Mouse (Mus musculus) hindbrain, embryonic 12.5 days (tissue): ENCODE data around the gene Slc9a6. TPM values are rescaled to one million over a fixed set of nuclear protein-coding genes. Genes with fewer than 3 reads are reported as not detected.

ENCODE experiments used
- ATAC-seq: fragments of 200-750 bp; cut with Nextera tagmentation; 2 replicates; pipeline ENCODE4 v1.8.0; 2017; ENCODE audit warnings: moderate TSS enrichment; ENCODE audit not compliant: low FRiP score
- H3K27ac ChIP-seq: fragments of 300-500 bp; sonication (generic); 2 replicates; pipeline ENCODE4 v1.5.1; 2016; ENCODE audit warnings: mild to moderate bottlenecking
- H3K27me3 ChIP-seq: fragments of 300-500 bp; sonication (generic); 2 replicates; pipeline ENCODE4 v1.6.1; 2016; ENCODE audit warnings: mild to moderate bottlenecking
- H3K36me3 ChIP-seq: fragments of 300-500 bp; sonication (generic); 2 replicates; pipeline ENCODE4 v1.6.1; 2016; ENCODE audit warnings: mild to moderate bottlenecking
- H3K4me1 ChIP-seq: fragments of 300-500 bp; sonication (generic); 2 replicates; pipeline ENCODE4 v1.6.1; 2016
- H3K4me2 ChIP-seq: fragments of 300-500 bp; sonication (generic); replicated peaks from 2 replicates; pipeline ENCODE4 v1.6.1; 2016; ENCODE audit warnings: mild to moderate bottlenecking
- H3K4me3 ChIP-seq: fragments of 300-500 bp; sonication (generic); 2 replicates; pipeline ENCODE4 v1.5.1; 2016; ENCODE audit warnings: mild to moderate bottlenecking
- H3K9ac ChIP-seq: fragments of 300-500 bp; sonication (generic); 2 replicates; pipeline ENCODE4 v1.6.1; 2016; ENCODE audit warnings: mild to moderate bottlenecking, moderate library complexity
- H3K9me3 ChIP-seq: fragments of 300-500 bp; sonication (generic); replicated peaks from 2 replicates; pipeline ENCODE4 v1.6.1; 2016; ENCODE audit warnings: mild to moderate bottlenecking
- WGBS: fragments of 180-500 bp; shearing (Covaris S2); methylation state at CpG from one replicate; pipeline ENCODE4 v1.1.7; 2016; 5-methylcytosine and 5-hydroxymethylcytosine counted together
- microRNA-seq: library from miRNA; unstranded; fragments of <30 nt; microRNA quantifications from one replicate; pipeline ENCODE4, GENCODE M21; 2017
- polyA plus RNA-seq: library from polyadenylated mRNA; unstranded; fragments of >200 nt; fragmentation: Nextera tagmentation; extraction: Ambion mirVana; gene quantifications from 2 replicates; pipeline ENCODE4 v1.2.1, GENCODE M21; 2016

Gene Slc9a6
- polyA plus RNA-seq, 1 experiment from 2014 or later: 35.9 TPM

- no peak overlapping the region for H3K4me2 ChIP-seq
- no peaks in the 10 kb centered on the region for H3K36me3 ChIP-seq
- H3K9ac ChIP-seq: no peak overlapping the region
- ATAC-seq: no peak
- no peaks in the 10 kb centered on the region for H3K27me3 ChIP-seq
- 94% methylated on average over 1 of the region's 1 CpGs for WGBS
- no peak overlapping the region for H3K27ac ChIP-seq
- no peaks in the 10 kb centered on the region for H3K4me1 ChIP-seq
- no peaks in the 10 kb centered on the region for H3K9me3 ChIP-seq
- H3K4me3 ChIP-seq: no peak overlapping the region
Measured at GRCm38 (mm10) chrX:56710522-56710921, 101.0 kb downstream of the Slc9a6 start.

- Histone ChIP-seq H3K27ac (no peak overlapping the region), H3K36me3 (no peaks in the 10 kb centered on the region), H3K27me3 (no peaks in the 10 kb centered on the region), H3K4me3 (no peak overlapping the region), H3K4me1 (no peaks in the 10 kb centered on the region), H3K9me3 (no peaks in the 10 kb centered on the region), H3K9ac (no peak overlapping the region), H3K4me2 (no peak overlapping the region)
- 74% methylated on average over 1 of the region's 1 CpGs for WGBS
- ATAC-seq: no peak
Measured at GRCm38 (mm10) chrX:56712666-56713065, 103.1 kb downstream of the Slc9a6 start.

Small RNA genes within 50 kb of the gene (microRNA-seq; reads per million reads assigned to microRNA genes)
- gene Mir5116: not detected

Other genes starting within 250 kb of the Slc9a6 start
- gene Smim10l2a, start 235.2 kb upstream of the Slc9a6 start, polyA plus RNA-seq: 8.5 and 9.5 TPM in 2 replicates
- not detected in 2 replicates for gene Gm2174, start 161.8 kb upstream of the Slc9a6 start, polyA plus RNA-seq
- gene Ints6l, start 154.9 kb upstream of the Slc9a6 start, polyA plus RNA-seq: 23.9 and 25.8 TPM in 2 replicates
- gene Gm10477, start 85.0 kb upstream of the Slc9a6 start, polyA plus RNA-seq: not detected in 2 replicates
- gene Gm648, start 60.2 kb upstream of the Slc9a6 start, polyA plus RNA-seq: not detected in 2 replicates
- gene Mmgt1, start 11.7 kb upstream of the Slc9a6 start, polyA plus RNA-seq: 49.1 and 50.2 TPM in 2 replicates
- gene Fhl1, start 122.0 kb downstream of the Slc9a6 start, polyA plus RNA-seq: 81.7 and 87.1 TPM in 2 replicates
- gene Map7d3, start 212.6 kb downstream of the Slc9a6 start, polyA plus RNA-seq: 1.5 and 2.4 TPM in 2 replicates